9 mouse cellular contexts compared by ENCODE assay signal in the genomic region with DNA sequence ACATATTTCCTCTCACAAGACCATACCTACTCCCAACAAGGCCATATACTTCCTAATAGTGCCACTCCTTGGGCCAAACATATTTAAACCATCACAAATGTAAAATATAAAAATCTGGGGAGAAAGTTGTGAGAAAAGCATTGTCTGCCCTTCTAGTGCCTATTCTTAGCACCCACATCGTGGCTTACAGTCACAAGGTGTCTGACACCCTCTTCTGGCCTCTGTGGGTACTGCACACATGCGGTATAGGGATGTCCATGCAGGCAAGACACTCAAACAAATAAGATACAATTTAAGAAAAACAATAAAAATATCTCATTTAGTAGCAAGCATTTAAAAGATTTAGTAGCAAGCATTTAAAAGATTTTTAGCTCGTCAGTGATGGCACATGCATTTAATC. TPM values are rescaled to one million over a fixed set of nuclear protein-coding genes. Genes with fewer than 3 reads are reported as not detected.
DNase-seq lines count a peak whose midpoint lies in the region; ATAC-seq and TF ChIP-seq lines count a peak whose summit lies in the region.
"Had no signal": no experiment of that assay in that cellular context is flagged by ENCODE, and none has a peak within 500 bp of the region (broad histone marks: within the 10 kb centered on the region; RNA-seq: fewer than 3 reads in every experiment).

No protein-coding gene starts in this region.

- H3K27me3 ChIP-seq in G1E (ENCODE audit: insufficient read depth, low read length) = no peaks in the 10 kb centered on the region
- H3K27me3 ChIP-seq in heart, adult 2 months (ENCODE audit: control insufficient read depth, insufficient read depth, low read length) = no peaks in the 10 kb centered on the region

- peak; percentile 68 for TF ChIP-seq CTCF in G1E (IDR thresholded peaks at IDR 0.05; ENCODE audit: low read depth, low read length)
- peak; percentile 98 for TF ChIP-seq CTCF in heart, adult 2 months (IDR thresholded peaks at IDR 0.05)

- WGBS in heart, adult 2 months = 38% methylated on average over 3 of the region's 3 CpGs

- no peak overlapping the region for H3K4me3 ChIP-seq in G1E (ENCODE audit: low read depth, low read length)
- H3K4me3 ChIP-seq in heart, adult 2 months = no peak overlapping the region

- no peak for TF ChIP-seq POLR2A in heart, adult 2 months (IDR thresholded peaks at IDR 0.05; ENCODE audit: insufficient read depth, low read depth, low read length)

- intact Hi-C loops in heart, adult 2 months (cut with DNase I) = loop anchor here (1.0 to 2.0 kb wide), 2 partner anchors 22 to 57 kb away; no protein-coding TSS in a partner anchor

- H3K4me1 ChIP-seq in G1E (ENCODE audit: insufficient read depth, low read depth, low read length) = peaks cover 22% of the 10 kb centered on the region; the same call in 1 of the 2 replicates
- H3K4me1 ChIP-seq in heart, adult 2 months (ENCODE audit: control insufficient read depth, insufficient read depth, low read length) = peaks cover 4% of the 10 kb centered on the region

- peak; percentile 72 for ATAC-seq in G1E (ENCODE audit: extremely low read depth, insufficient number of reproducible peaks, low FRiP score, poor library complexity, severe bottlenecking)

- DNase-seq in G1E (ENCODE audit: low spot score) = no peak
- peak; percentile 67 for DNase-seq in adrenal gland, adult 8-10 months
- peak; percentile 87 for DNase-seq in embryo, embryonic 10.5 days (ENCODE audit: low spot score)
- peak; percentile 73 to 89 for DNase-seq in heart, adult 2 months
- DNase-seq in layer of hippocampus, adult 9-11 months = peak; percentile 45
- peak; percentile 91 for DNase-seq in lung, postnatal 10 days
- DNase-seq in right cerebral cortex, postnatal 4 days = peak; percentile 86
- DNase-seq in yolk sac, embryonic 10.5 days (ENCODE audit: low spot score) = peak; percentile 40

- H3K9me3 ChIP-seq in G1E (replicated peaks) = no peaks in the 10 kb centered on the region

- peak; percentile 88; the same call in 1 of the 2 replicates for TF ChIP-seq EP300 in heart, adult 2 months (IDR thresholded peaks at IDR 0.05; ENCODE audit: insufficient read depth, low read depth, low read length)

- H3K79me2 ChIP-seq in heart, adult 2 months (replicated peaks; ENCODE audit: control insufficient read depth, insufficient read depth, low read length) = no peaks in the 10 kb centered on the region; the same call in 1 of the 2 replicates

- no peak overlapping the region for H3K27ac ChIP-seq in heart, adult 2 months
- H3K27ac ChIP-seq: macrophage had no signal

- H3K9ac ChIP-seq in heart, adult 2 months (ENCODE audit: low read depth, low read length) = no peak overlapping the region

- H3K36me3 ChIP-seq in G1E (replicated peaks) = peaks cover 79% of the 10 kb centered on the region
- peaks cover 32% of the 10 kb centered on the region for H3K36me3 ChIP-seq in heart, adult 2 months (ENCODE audit: control insufficient read depth, insufficient read depth, low read length)

RNA-seq across cellular contexts. Expression of gene Itgb1, which starts 23.8 kb away (rescaled TPM):
- total RNA-seq in G1E (2014; fragmentation: Nextera tagmentation) = 215 and 240 TPM in 2 replicates
- total RNA-seq in G1E (2017) = 277 and 315 TPM in 2 replicates
- 47.6 and 53.8 TPM in 2 replicates for polyA plus RNA-seq in G1E (2012)
- total RNA-seq in adrenal gland, adult 8-10 months (2022) = 100 to 1,000 TPM; 230 to 269 (median 241) TPM
- 100 to 1,000 TPM; 338 to 365 TPM for total RNA-seq in heart, adult 2 months (2021)
- polyA plus RNA-seq in heart, adult 2 months (2012; rRNA removed) = 80.5 and 178 TPM in 2 replicates
